Mouse (Mus musculus): ENCODE data around the gene Prim1. TPM values are rescaled to one million over a fixed set of nuclear protein-coding genes. Genes with fewer than 3 reads are reported as not detected.
A peak's percentile ranks its signal among the peaks of the same experiment; 100 is the strongest.
"Not testable (repeated sequence)": the region's sequence is repeated elsewhere in the genome, so short reads cannot be mapped to it uniquely, and the experiment has no call there.

The Prim1 gene
- polyA plus RNA-seq, 1 experiment from 2014 or later: 85.8 TPM

DNA sequence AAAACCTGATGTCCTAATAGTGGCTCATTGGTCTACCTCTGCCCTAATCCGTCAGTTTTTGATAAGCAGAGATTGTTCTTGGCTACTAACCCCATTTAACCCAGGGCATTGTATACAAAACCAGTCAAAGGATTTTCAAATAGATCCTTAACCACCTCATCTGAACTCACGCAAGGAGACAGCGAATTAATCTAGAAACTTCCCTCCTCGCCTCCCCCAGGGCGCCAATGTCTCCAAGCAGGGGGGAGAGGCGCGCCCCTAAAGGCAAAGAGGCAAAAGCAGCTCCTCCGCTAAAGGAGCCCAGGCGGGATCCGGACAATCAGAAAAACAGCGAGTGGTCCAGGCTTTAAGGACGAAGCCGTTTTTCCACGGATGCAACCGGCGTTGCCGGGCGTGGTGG, 43.2 kb downstream of the Prim1 start:
- Histone ChIP-seq H3K36me3 (ENCODE audit: control insufficient read depth, insufficient read depth, low read length) (peaks cover 11% of the 10 kb centered on the region), H3K9ac (ENCODE audit: low read length) (peak overlapping the region; percentile 95), H3K9me3 (ENCODE audit: control insufficient read depth, low read length) (no peaks in the 10 kb centered on the region), H3K4me2 (ENCODE audit: low read length) (peak overlapping the region; percentile 91), H3K4me1 (replicated peaks; ENCODE audit: control insufficient read depth, insufficient read depth, low read length) (peaks cover 18% of the 10 kb centered on the region), H3K27me3 (replicated peaks; ENCODE audit: control insufficient read depth, insufficient read depth, low read length) (no peaks in the 10 kb centered on the region), H3K27ac (ENCODE audit: low read depth) (peak overlapping the region; percentile 93), H3K4me3 (ENCODE audit: low read depth, low read length) (peak overlapping the region; percentile 90)
- ATAC-seq (replicated peaks; ENCODE audit: low FRiP score, low TSS enrichment, low read depth) (no peak; the same call in 1 of the 2 replicates), DNase-seq (ENCODE audit: low spot score) (no peak)
- WGBS: under 1% methylated on average over 18 of the region's 18 CpGs

GRCm38 (mm10) chr10:128058601-128059151, 43.7 kb downstream of the Prim1 start, which contains the start of gene Ptges3:
Ptges3 (plus strand) TSS chr10:128058954.
- Histone ChIP-seq H3K9me3 (ENCODE audit: control insufficient read depth, low read length) (no peaks in the 10 kb centered on the region), H3K27ac (ENCODE audit: low read depth) (peak within 1 kb of the TSS; percentile 93), H3K4me1 (replicated peaks; ENCODE audit: control insufficient read depth, insufficient read depth, low read length) (peaks cover 18% of the 10 kb centered on the region), H3K4me3 (ENCODE audit: low read depth, low read length) (peak within 1 kb of the TSS; percentile 90), H3K4me2 (ENCODE audit: low read length) (peak within 1 kb of the TSS; percentile 91), H3K27me3 (replicated peaks; ENCODE audit: control insufficient read depth, insufficient read depth, low read length) (no peaks in the 10 kb centered on the region), H3K9ac (ENCODE audit: low read length) (peak within 1 kb of the TSS; percentile 95), H3K36me3 (ENCODE audit: control insufficient read depth, insufficient read depth, low read length) (peaks cover 13% of the 10 kb centered on the region)
- under 1% methylated on average over 71 of the region's 72 CpGs for WGBS
- DNase-seq (ENCODE audit: low spot score) (peak; percentile 95), ATAC-seq (replicated peaks; ENCODE audit: low FRiP score, low TSS enrichment, low read depth) (peak; percentile 91)

DNA sequence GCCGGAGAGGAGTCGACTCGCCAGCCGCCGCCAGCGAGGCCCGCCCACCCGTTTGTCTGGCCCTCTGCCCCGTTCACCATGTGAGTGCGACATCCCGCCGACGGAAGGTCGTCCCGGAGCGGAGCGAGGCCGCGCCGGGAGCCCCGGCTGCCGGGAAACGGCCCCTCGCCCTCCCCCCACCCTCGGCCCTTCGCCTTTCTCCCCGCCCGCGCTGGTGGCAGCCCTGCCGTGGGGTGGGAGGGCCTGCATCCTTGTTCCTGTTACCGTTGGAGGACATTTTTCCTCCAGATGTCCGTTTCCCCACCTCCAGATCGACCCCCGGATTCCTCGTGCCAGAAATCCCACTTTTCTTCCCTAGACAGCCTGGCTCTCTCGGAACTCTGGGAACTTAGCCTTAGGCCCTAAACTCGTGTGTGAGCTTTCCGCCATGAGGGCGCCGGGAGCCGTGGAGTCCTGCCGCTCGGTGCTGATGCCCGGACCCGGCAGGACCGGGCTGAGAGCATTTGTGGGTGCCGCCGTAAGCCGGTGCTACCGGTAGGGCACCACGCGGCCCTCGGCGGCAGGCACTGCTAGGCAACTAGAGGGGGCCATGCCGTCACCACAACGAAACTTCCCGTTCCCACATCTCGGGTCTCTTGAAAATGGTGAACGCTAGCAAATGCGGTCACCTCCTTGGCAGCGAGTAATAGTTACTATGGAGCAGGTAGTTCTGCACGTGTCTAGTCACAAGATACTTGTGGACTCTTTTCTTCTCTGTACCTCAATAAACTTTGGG, 44.4 kb downstream of the Prim1 start:
- WGBS: under 1% methylated on average over 54 of the region's 62 CpGs
- ATAC-seq (replicated peaks; ENCODE audit: low FRiP score, low TSS enrichment, low read depth) (peak; percentile 61), DNase-seq (ENCODE audit: low spot score) (peak; percentile 87)
- Histone ChIP-seq H3K4me3 (ENCODE audit: low read depth, low read length) (peak overlapping the region; percentile 90), H3K9me3 (ENCODE audit: control insufficient read depth, low read length) (no peaks in the 10 kb centered on the region), H3K4me1 (replicated peaks; ENCODE audit: control insufficient read depth, insufficient read depth, low read length) (peaks cover 18% of the 10 kb centered on the region), H3K36me3 (ENCODE audit: control insufficient read depth, insufficient read depth, low read length) (peaks cover 18% of the 10 kb centered on the region), H3K27me3 (replicated peaks; ENCODE audit: control insufficient read depth, insufficient read depth, low read length) (no peaks in the 10 kb centered on the region), H3K4me2 (ENCODE audit: low read length) (peak overlapping the region; percentile 91), H3K27ac (ENCODE audit: low read depth) (peak overlapping the region; percentile 93), H3K9ac (ENCODE audit: low read length) (peak overlapping the region; percentile 95)

DNA sequence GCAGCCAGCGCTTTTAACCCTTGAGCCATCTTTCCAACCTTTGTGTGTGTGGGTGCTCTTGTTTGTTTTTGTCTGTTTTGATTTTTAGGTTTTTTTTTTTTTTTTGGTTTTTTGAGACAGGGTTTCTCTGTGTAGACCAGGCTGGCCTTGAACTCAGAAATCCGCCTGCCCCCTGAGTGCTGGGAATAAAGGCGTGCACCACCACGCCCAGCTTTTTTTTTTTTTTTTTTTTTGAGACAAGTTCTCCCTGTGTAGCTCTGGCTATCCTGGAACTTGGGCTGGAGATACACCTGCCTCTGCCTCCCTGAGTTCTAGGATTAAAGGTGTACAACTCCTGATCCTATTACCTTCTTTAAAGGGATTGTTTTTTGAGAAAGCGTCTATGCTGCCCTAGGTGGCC, 46.1 kb downstream of the Prim1 start:
- Histone ChIP-seq H3K9ac (ENCODE audit: low read length) (no peak overlapping the region), H3K27ac (ENCODE audit: low read depth) (no peak overlapping the region)
- ATAC-seq (replicated peaks; ENCODE audit: low FRiP score, low TSS enrichment, low read depth): no peak

DNA sequence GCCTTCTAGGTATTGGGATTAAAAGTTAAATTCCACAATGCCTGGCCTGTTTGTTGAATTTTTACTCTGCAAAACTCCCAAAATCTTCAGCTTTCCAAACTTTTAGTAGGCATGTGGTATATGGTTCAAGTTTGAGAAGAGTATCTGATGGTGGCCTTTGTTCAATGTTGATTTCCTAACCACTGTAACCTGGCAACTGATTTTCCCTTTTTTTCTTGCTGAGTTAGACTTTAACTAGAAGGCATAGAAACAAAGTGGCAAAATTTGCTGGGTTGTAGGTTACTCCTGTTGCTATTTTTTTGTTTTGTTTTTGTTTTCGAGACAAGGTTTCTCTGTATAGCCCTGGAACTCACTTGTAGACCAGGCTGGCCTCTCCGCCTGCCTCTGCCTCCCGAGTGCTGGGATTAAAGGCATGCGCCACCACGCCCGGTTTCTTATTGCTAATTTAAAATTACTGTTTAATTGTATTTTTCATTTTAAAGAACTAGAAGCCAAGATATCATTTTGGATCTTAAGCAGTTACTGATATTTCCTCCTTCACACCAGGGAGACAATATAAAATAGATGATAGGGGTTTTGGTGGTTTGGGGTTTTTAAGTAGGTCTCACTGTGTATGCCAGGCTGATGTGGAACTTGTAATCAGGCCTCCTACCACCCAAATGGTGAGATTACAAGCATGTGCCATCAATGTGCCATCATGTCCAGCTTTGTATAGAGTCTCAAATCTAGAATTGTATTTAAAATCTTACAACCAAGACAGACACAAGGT, 47.4 kb downstream of the Prim1 start:
- H3K9ac ChIP-seq (ENCODE audit: low read length): no peak overlapping the region
- no peaks in the 10 kb centered on the region for H3K27me3 ChIP-seq (replicated peaks; ENCODE audit: control insufficient read depth, insufficient read depth, low read length)
- no peak overlapping the region for H3K27ac ChIP-seq (ENCODE audit: low read depth)
- no peak overlapping the region for H3K4me3 ChIP-seq (ENCODE audit: low read depth, low read length)
- no peaks in the 10 kb centered on the region for H3K9me3 ChIP-seq (ENCODE audit: control insufficient read depth, low read length)
- ATAC-seq (replicated peaks; ENCODE audit: low FRiP score, low TSS enrichment, low read depth) (no peak), DNase-seq (ENCODE audit: low spot score) (no peak)
- H3K4me2 ChIP-seq (ENCODE audit: low read length): 0 out of 2 replicates have a peak overlapping the region, but pooled peaks have one; percentile 13
- H3K4me1 ChIP-seq (replicated peaks; ENCODE audit: control insufficient read depth, insufficient read depth, low read length): peaks cover 18% of the 10 kb centered on the region
- WGBS: 90% methylated on average over 6 of the region's 6 CpGs
- H3K36me3 ChIP-seq (ENCODE audit: control insufficient read depth, insufficient read depth, low read length): peaks cover 18% of the 10 kb centered on the region

More for the DNA sequence above, 46.1 kb downstream of the Prim1 start:
- DNase-seq (ENCODE audit: low spot score): no peak
- H3K4me3 ChIP-seq (ENCODE audit: low read depth, low read length): peak overlapping the region; percentile 90
- H3K4me2 ChIP-seq (ENCODE audit: low read length): peak overlapping the region; percentile 91
- H3K9me3 ChIP-seq (ENCODE audit: control insufficient read depth, low read length): no peaks in the 10 kb centered on the region
- H3K4me1 ChIP-seq (replicated peaks; ENCODE audit: control insufficient read depth, insufficient read depth, low read length): peaks cover 18% of the 10 kb centered on the region
- peaks cover 18% of the 10 kb centered on the region for H3K36me3 ChIP-seq (ENCODE audit: control insufficient read depth, insufficient read depth, low read length)
- WGBS: 94% methylated on average over 5 of the region's 5 CpGs
- H3K27me3 ChIP-seq (replicated peaks; ENCODE audit: control insufficient read depth, insufficient read depth, low read length): no peaks in the 10 kb centered on the region

GRCm38 (mm10) chr10:128066072-128066471, 51.1 kb downstream of the Prim1 start:
- Histone ChIP-seq H3K4me1 (replicated peaks; ENCODE audit: control insufficient read depth, insufficient read depth, low read length) (peaks cover 5% of the 10 kb centered on the region; the same call in 1 of the 2 replicates), H3K27ac (ENCODE audit: low read depth) (no peak overlapping the region), H3K36me3 (ENCODE audit: control insufficient read depth, insufficient read depth, low read length) (peaks cover 44% of the 10 kb centered on the region), H3K4me3 (ENCODE audit: low read depth, low read length) (no peak overlapping the region), H3K27me3 (replicated peaks; ENCODE audit: control insufficient read depth, insufficient read depth, low read length) (no peaks in the 10 kb centered on the region), H3K4me2 (ENCODE audit: low read length) (no peak overlapping the region), H3K9ac (ENCODE audit: low read length) (no peak overlapping the region), H3K9me3 (ENCODE audit: control insufficient read depth, low read length) (0 out of 2 replicates have a peak, but pooled peaks cover 4% of the 10 kb centered on the region)
- ATAC-seq (replicated peaks; ENCODE audit: low FRiP score, low TSS enrichment, low read depth) (no peak), DNase-seq (ENCODE audit: low spot score) (no peak)
- 91% methylated on average over 5 of the region's 5 CpGs for WGBS

GRCm38 (mm10) chr10:128069201-128069600, 54.2 kb downstream of the Prim1 start:
- WGBS: 95% methylated on average over 4 of the region's 4 CpGs
- ATAC-seq (replicated peaks; ENCODE audit: low FRiP score, low TSS enrichment, low read depth) (no peak), DNase-seq (ENCODE audit: low spot score) (no peak)
- no peaks in the 10 kb centered on the region; the same call in 1 of the 2 replicates for H3K4me1 ChIP-seq (replicated peaks; ENCODE audit: control insufficient read depth, insufficient read depth, low read length)
- H3K4me2 ChIP-seq (ENCODE audit: low read length): no peak overlapping the region
- 0 out of 2 replicates have a peak, but pooled peaks cover 4% of the 10 kb centered on the region for H3K9me3 ChIP-seq (ENCODE audit: control insufficient read depth, low read length)
- peaks cover 57% of the 10 kb centered on the region for H3K36me3 ChIP-seq (ENCODE audit: control insufficient read depth, insufficient read depth, low read length)
- no peak overlapping the region for H3K9ac ChIP-seq (ENCODE audit: low read length)
- no peaks in the 10 kb centered on the region for H3K27me3 ChIP-seq (replicated peaks; ENCODE audit: control insufficient read depth, insufficient read depth, low read length)
- no peak overlapping the region for H3K4me3 ChIP-seq (ENCODE audit: low read depth, low read length)
- no peak overlapping the region for H3K27ac ChIP-seq (ENCODE audit: low read depth)

DNA sequence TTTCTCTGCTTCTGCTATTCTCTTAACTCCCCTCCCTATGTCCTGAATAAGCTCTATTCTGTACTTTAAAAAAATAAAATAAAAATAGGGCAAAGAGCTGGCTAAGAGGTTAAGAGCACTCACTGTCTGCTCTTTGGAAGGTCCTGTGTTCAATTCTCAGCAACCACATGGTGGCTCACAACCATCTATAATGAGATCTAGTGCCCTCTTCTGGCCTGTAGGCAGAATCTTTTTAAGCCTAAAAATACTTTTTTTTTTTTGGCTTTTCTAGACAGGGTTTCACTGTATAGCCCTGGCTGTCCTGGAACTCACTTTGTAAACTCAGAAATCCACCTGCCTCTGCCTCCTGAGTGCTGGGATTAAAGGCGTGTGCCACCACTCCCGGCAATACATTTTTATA, 55.5 kb downstream of the Prim1 start:
- H3K9ac ChIP-seq (ENCODE audit: low read length); ATAC-seq (replicated peaks; ENCODE audit: low FRiP score, low TSS enrichment, low read depth); H3K27me3 ChIP-seq (replicated peaks; ENCODE audit: control insufficient read depth, insufficient read depth, low read length); H3K27ac ChIP-seq (ENCODE audit: low read depth); H3K4me1 ChIP-seq (replicated peaks; ENCODE audit: control insufficient read depth, insufficient read depth, low read length); H3K9me3 ChIP-seq (ENCODE audit: control insufficient read depth, low read length); DNase-seq (ENCODE audit: low spot score); H3K4me2 ChIP-seq (ENCODE audit: low read length); H3K4me3 ChIP-seq (ENCODE audit: low read depth, low read length): not testable (repeated sequence)
- peaks cover 69% of the 10 kb centered on the region for H3K36me3 ChIP-seq (ENCODE audit: control insufficient read depth, insufficient read depth, low read length)
- 98% methylated on average over 2 of the region's 2 CpGs for WGBS

Data from intestine, embryonic 14.5 days (tissue).